Comparison of ENCODE assay signal across 20 mouse cellular contexts in the genomic region with DNA sequence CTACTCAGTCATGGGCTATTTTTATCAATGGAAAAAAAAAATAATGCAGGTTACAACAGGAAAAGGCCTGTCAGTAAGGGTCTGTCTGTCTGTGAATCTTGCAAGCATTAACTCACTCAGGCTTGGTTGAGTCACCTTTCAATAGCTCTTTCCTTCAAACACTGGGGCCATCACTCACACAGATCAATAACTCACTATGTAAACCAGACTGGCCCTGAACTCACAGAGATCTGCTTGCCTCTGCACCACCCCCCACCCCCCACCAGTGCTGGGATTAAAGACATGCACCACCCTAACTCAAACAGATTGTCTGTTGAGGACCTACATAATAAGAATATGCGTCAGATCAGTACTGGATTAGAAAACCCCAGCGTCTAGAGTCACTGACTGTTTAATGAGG.
"Had no signal": no experiment of that assay in that cellular context is flagged by ENCODE, and none has a peak within 500 bp of the region (broad histone marks: within the 10 kb centered on the region; RNA-seq: fewer than 3 reads in every experiment).

No protein-coding gene starts in this region.

- H3K9me3 ChIP-seq: lung, embryonic 15.5 days; megakaryocyte, embryonic 14.5 days; midbrain, embryonic 13.5 days; midbrain, embryonic 15.5 days; neural tube, embryonic 12.5 days; neural tube, embryonic 15.5 days had no signal

- H3K4me3 ChIP-seq: lung, embryonic 15.5 days; megakaryocyte, embryonic 14.5 days; midbrain, embryonic 13.5 days; midbrain, embryonic 15.5 days; neural tube, embryonic 12.5 days; neural tube, embryonic 15.5 days had no signal

- H3K36me3 ChIP-seq: lung, embryonic 15.5 days; midbrain, embryonic 13.5 days; midbrain, embryonic 15.5 days; neural tube, embryonic 12.5 days; neural tube, embryonic 15.5 days had no signal

- H3K4me2 ChIP-seq: lung, embryonic 15.5 days; midbrain, embryonic 11.5 days; midbrain, embryonic 13.5 days; midbrain, embryonic 15.5 days; neural tube, embryonic 12.5 days; neural tube, embryonic 15.5 days had no signal

- H3K9ac ChIP-seq: liver, embryonic 14.5 days; lung, embryonic 15.5 days; midbrain, embryonic 13.5 days; midbrain, embryonic 15.5 days; neural tube, embryonic 12.5 days; neural tube, embryonic 15.5 days had no signal

- H3K4me1 ChIP-seq: lung, embryonic 15.5 days; megakaryocyte, embryonic 14.5 days; midbrain, embryonic 13.5 days; midbrain, embryonic 15.5 days; neural tube, embryonic 12.5 days had no signal

- ATAC-seq: lung, postnatal 0 days; midbrain, embryonic 13.5 days; midbrain, embryonic 15.5 days had no signal

- H3K27me3 ChIP-seq: lung, embryonic 15.5 days; megakaryocyte, embryonic 14.5 days; midbrain, embryonic 13.5 days; midbrain, embryonic 15.5 days; neural tube, embryonic 12.5 days; neural tube, embryonic 15.5 days had no signal

- DNase-seq: lung, adult 2 months; lung, postnatal 14 days; lung, postnatal 36 days; right cerebral cortex, adult 18-20 months; right cerebral cortex, postnatal 25 days; right cerebral cortex, postnatal 4 days; spleen, adult 18-20 months; thymus, adult 18-20 months; thymus, postnatal 14 days; thymus, postnatal 36 days had no signal

- H3K27ac ChIP-seq: liver, embryonic 14.5 days; lung, embryonic 15.5 days; macrophage; midbrain, embryonic 13.5 days; midbrain, embryonic 15.5 days; neural tube, embryonic 12.5 days; neural tube, embryonic 15.5 days had no signal
